ENCODE assay signal across 15 mouse cellular contexts in genomic region chr6:140689617-140690404, GRCm38 (mm10). TPM values are rescaled to one million over a fixed set of nuclear protein-coding genes. Genes with fewer than 3 reads are reported as not detected.
DNase-seq lines count a peak whose midpoint lies in the region; ATAC-seq and TF ChIP-seq lines count a peak whose summit lies in the region.
"Had no signal": no experiment of that assay in that cellular context is flagged by ENCODE, and none has a peak within 500 bp of the region (broad histone marks: within the 10 kb centered on the region; RNA-seq: fewer than 3 reads in every experiment).

No protein-coding gene starts in this region.

- no peak overlapping the region for H3K4me2 ChIP-seq in forebrain, embryonic 14.5 days (ENCODE audit: low read length)
- H3K4me2 ChIP-seq in forebrain, embryonic 12.5 days: no peak overlapping the region
- H3K4me2 ChIP-seq in lung, embryonic 14.5 days: no peak overlapping the region
- H3K4me2 ChIP-seq in stomach, embryonic 14.5 days (replicated peaks; ENCODE audit: low read depth, low read length): no peak overlapping the region
- H3K4me2 ChIP-seq: liver, embryonic 15.5 days had no signal

- no peaks in the 10 kb centered on the region for H3K9me3 ChIP-seq in forebrain, embryonic 14.5 days (replicated peaks; ENCODE audit: control insufficient read depth, low read length)
- H3K9me3 ChIP-seq in forebrain, embryonic 12.5 days: no peaks in the 10 kb centered on the region
- no peaks in the 10 kb centered on the region for H3K9me3 ChIP-seq in lung, embryonic 14.5 days (ENCODE audit: low read depth, low read length)
- no peaks in the 10 kb centered on the region for H3K9me3 ChIP-seq in stomach, embryonic 14.5 days (ENCODE audit: control insufficient read depth, low read depth, low read length)
- H3K9me3 ChIP-seq: liver, embryonic 15.5 days had no signal

- whole genome bisulfite sequencing in forebrain, embryonic 14.5 days: 64% methylated on average over 16 of the region's 16 CpGs
- 88% methylated on average over 16 of the region's 16 CpGs for WGBS in forebrain, embryonic 12.5 days
- 57% methylated on average over 16 of the region's 16 CpGs for WGBS in lung, embryonic 14.5 days
- WGBS in stomach, embryonic 14.5 days: 60% methylated on average over 16 of the region's 16 CpGs

- peak overlapping the region; percentile 31; the same call in 1 of the 2 replicates for H3K27ac ChIP-seq in forebrain, embryonic 14.5 days (ENCODE audit: low read depth, low read length)
- H3K27ac ChIP-seq in forebrain, embryonic 12.5 days: no peak overlapping the region
- H3K27ac ChIP-seq in lung, embryonic 14.5 days (ENCODE audit: low read depth): peak overlapping the region; percentile 72
- H3K27ac ChIP-seq in stomach, embryonic 14.5 days (ENCODE audit: low read length): peak overlapping the region; percentile 56
- H3K27ac ChIP-seq: liver, embryonic 15.5 days had no signal

- no peak for TF ChIP-seq CTCF in lung, embryonic 14.5 days (IDR thresholded peaks at IDR 0.05; ENCODE audit: low read depth)

- DNase-seq in forebrain, embryonic 14.5 days (ENCODE audit: low spot score): peak; percentile 74
- DNase-seq in lung, embryonic 14.5 days: peak; percentile 76
- DNase-seq in lung, adult 18-20 months: no peak
- DNase-seq in cerebellum, postnatal 14 days: peak; percentile 59 to 87
- DNase-seq in spleen, postnatal 36 days (ENCODE audit: low spot score in 2 of 2): no peak
- no peak for DNase-seq in thymus, postnatal 4 days
- DNase-seq: adrenal gland, postnatal 14 days had no signal

- ATAC-seq in forebrain, embryonic 14.5 days: peak; percentile 84
- no peak for ATAC-seq in forebrain, embryonic 12.5 days (ENCODE audit: low FRiP score)
- peak; percentile 67 for ATAC-seq in lung, embryonic 14.5 days (ENCODE audit: insufficient read depth)
- no peak for ATAC-seq in stomach, embryonic 14.5 days (ENCODE audit: insufficient number of reproducible peaks, insufficient read depth, low FRiP score, low read depth)
- ATAC-seq: Patski had no signal

- no peak overlapping the region for H3K9ac ChIP-seq in forebrain, embryonic 14.5 days (ENCODE audit: low read length)
- no peak overlapping the region for H3K9ac ChIP-seq in forebrain, embryonic 12.5 days
- no peak overlapping the region for H3K9ac ChIP-seq in lung, embryonic 14.5 days
- H3K9ac ChIP-seq in stomach, embryonic 14.5 days (replicated peaks; ENCODE audit: low read depth, low read length): no peak overlapping the region
- H3K9ac ChIP-seq: liver, embryonic 15.5 days had no signal

- H3K27me3 ChIP-seq in forebrain, embryonic 14.5 days (replicated peaks; ENCODE audit: control insufficient read depth, insufficient read depth, low read length): no peaks in the 10 kb centered on the region
- H3K27me3 ChIP-seq in forebrain, embryonic 12.5 days: no peaks in the 10 kb centered on the region
- H3K27me3 ChIP-seq in lung, embryonic 14.5 days (ENCODE audit: insufficient read depth, low read length): no peaks in the 10 kb centered on the region
- no peaks in the 10 kb centered on the region for H3K27me3 ChIP-seq in stomach, embryonic 14.5 days (ENCODE audit: control insufficient read depth, insufficient read depth, low read length)
- H3K27me3 ChIP-seq: liver, embryonic 15.5 days; Patski had no signal

- no peaks in the 10 kb centered on the region for H3K4me1 ChIP-seq in forebrain, embryonic 14.5 days (ENCODE audit: control insufficient read depth, insufficient read depth, low read length)
- no peaks in the 10 kb centered on the region; the same call in 1 of the 2 replicates for H3K4me1 ChIP-seq in forebrain, embryonic 12.5 days
- no peaks in the 10 kb centered on the region for H3K4me1 ChIP-seq in lung, embryonic 14.5 days (ENCODE audit: insufficient read depth)
- 0 out of 2 replicates have a peak, but pooled peaks cover 6% of the 10 kb centered on the region for H3K4me1 ChIP-seq in stomach, embryonic 14.5 days (ENCODE audit: control insufficient read depth, insufficient read depth, low read length)
- H3K4me1 ChIP-seq: liver, embryonic 15.5 days had no signal

- H3K4me3 ChIP-seq in forebrain, embryonic 14.5 days (ENCODE audit: low read depth, low read length): no peak overlapping the region
- H3K4me3 ChIP-seq in forebrain, embryonic 12.5 days (replicated peaks): no peak overlapping the region
- H3K4me3 ChIP-seq in lung, embryonic 14.5 days (ENCODE audit: low read depth, low read length): no peak overlapping the region
- no peak overlapping the region for H3K4me3 ChIP-seq in stomach, embryonic 14.5 days (ENCODE audit: low read depth, low read length)
- H3K4me3 ChIP-seq: liver, embryonic 15.5 days had no signal

- no peaks in the 10 kb centered on the region for H3K36me3 ChIP-seq in forebrain, embryonic 14.5 days (ENCODE audit: control insufficient read depth, insufficient read depth, low read length)
- no peaks in the 10 kb centered on the region for H3K36me3 ChIP-seq in forebrain, embryonic 12.5 days (replicated peaks)
- H3K36me3 ChIP-seq in lung, embryonic 14.5 days (ENCODE audit: insufficient read depth): no peaks in the 10 kb centered on the region
- H3K36me3 ChIP-seq in stomach, embryonic 14.5 days (ENCODE audit: control insufficient read depth, insufficient read depth, low read length): no peaks in the 10 kb centered on the region
- H3K36me3 ChIP-seq: liver, embryonic 15.5 days had no signal

RNA-seq across cellular contexts. Expression of gene Gm11077, which starts 39.3 kb away (rescaled TPM):
- not detected in 2 replicates for polyA plus RNA-seq in forebrain, embryonic 14.5 days (2014; fragmentation: Nextera tagmentation; extraction: Ambion mirVana)
- not detected in 2 replicates for polyA plus RNA-seq in forebrain, embryonic 12.5 days (2016; fragmentation: Nextera tagmentation; extraction: Ambion mirVana)
- not detected in 2 replicates for polyA plus RNA-seq in lung, embryonic 14.5 days (2014; fragmentation: Nextera tagmentation; extraction: Ambion mirVana)
- polyA plus RNA-seq in stomach, embryonic 14.5 days (2014; fragmentation: Nextera tagmentation; extraction: Ambion mirVana): not detected in 2 replicates
- polyA plus RNA-seq: C2C12; cortical plate, adult 2 months; kidney, embryonic 14.5 days; liver, embryonic 15.5 days; Patski; spleen, adult 2 months had no signal

Comparison
In these comparisons a context has a peak if more than half of its experiments do, and no peak if none do; other contexts are left out.
1. ATAC-seq: peak in forebrain, embryonic 14.5 days (single experiment) and lung, embryonic 14.5 days (single experiment); none in forebrain, embryonic 12.5 days (single experiment) and stomach, embryonic 14.5 days (single experiment).
2. DNase-seq: peak in forebrain, embryonic 14.5 days (single experiment), lung, embryonic 14.5 days (single experiment) and cerebellum, postnatal 14 days (2 of 2); none in lung, adult 18-20 months (0 of 2), spleen, postnatal 36 days (0 of 2) and thymus, postnatal 4 days (single experiment).